Mouse (Mus musculus): ENCODE data around the gene Magi1.

DNA sequence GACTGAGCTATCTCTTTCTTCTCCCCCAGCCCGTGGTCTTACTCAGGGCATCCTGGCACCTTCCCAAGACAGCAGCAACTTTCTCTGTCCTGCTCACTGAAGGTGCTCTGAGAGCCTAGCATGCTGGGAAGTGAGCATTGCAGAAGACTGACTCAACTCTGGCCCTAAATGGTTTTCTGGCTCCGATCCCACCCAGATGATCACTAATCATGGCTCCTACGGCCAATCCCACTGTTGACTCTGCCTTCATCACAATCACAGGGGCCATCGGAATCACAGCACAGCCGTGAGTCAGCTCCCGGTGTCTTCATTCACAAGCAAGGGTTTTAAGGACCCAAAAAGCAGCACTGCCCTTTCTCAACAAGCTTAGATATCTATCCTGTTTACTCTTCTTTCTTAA lies 58.6 kb downstream of the Magi1 start:
- TF ChIP-seq CTCF (IDR thresholded peaks at IDR 0.05; ENCODE audit: borderline replicate concordance, control insufficient read depth, extremely low read depth, insufficient read depth, low read length, poor library complexity) (no peak), POLR2A (IDR thresholded peaks at IDR 0.05; ENCODE audit: control insufficient read depth, extremely low read depth, insufficient read depth, low read length, poor library complexity) (no peak)

Data from thymus, adult 2 months (tissue).